Mouse (Mus musculus) hindbrain, embryonic 14.5 days (tissue): Measurements from ENCODE around the gene Smg7. TPM values are rescaled to one million over a fixed set of nuclear protein-coding genes. Genes with fewer than 3 reads are reported as not detected.

Experiments
- ATAC-seq: fragments of 200-750 bp; cut with Nextera tagmentation; 2 replicates; pipeline ENCODE4 v1.8.0; 2017; ENCODE audit warnings: moderate number of reproducible peaks, mild to moderate bottlenecking, moderate TSS enrichment, moderate library complexity; ENCODE audit not compliant: low FRiP score
- DNase-seq: peaks from one replicate; pipeline ENCODE4 v3.0.0-alpha.2; 2015; ENCODE audit warnings: low spot score
- H3K27ac ChIP-seq: fragments of 300-500 bp; sonication (generic); 2 replicates; pipeline ENCODE4 v1.5.1; 2014; ENCODE audit warnings: mild to moderate bottlenecking, moderate library complexity
- H3K27me3 ChIP-seq: fragments of 300-500 bp; sonication (generic); 2 replicates; pipeline ENCODE4 v1.6.1; 2014; ENCODE audit warnings: mild to moderate bottlenecking, low read length, mixed read lengths; ENCODE audit not compliant: control insufficient read depth, insufficient read depth
- H3K36me3 ChIP-seq: fragments of 300-500 bp; sonication (generic); replicated peaks from 2 replicates; pipeline ENCODE4 v1.6.1; 2014; ENCODE audit not compliant: control insufficient read depth, insufficient read depth
- H3K4me1 ChIP-seq: fragments of 300-500 bp; sonication (generic); replicated peaks from 2 replicates; pipeline ENCODE4 v1.6.1; 2014; ENCODE audit warnings: antibody characterized with exemption, low read length, mixed read lengths; ENCODE audit not compliant: control insufficient read depth, insufficient read depth
- H3K4me2 ChIP-seq: fragments of 300-500 bp; sonication (generic); replicated peaks from 2 replicates; pipeline ENCODE4 v1.6.1; 2014; ENCODE audit warnings: mild to moderate bottlenecking, moderate library complexity
- H3K4me3 ChIP-seq: fragments of 300-500 bp; sonication (generic); replicated peaks from 2 replicates; pipeline ENCODE4 v1.5.1; 2014; ENCODE audit warnings: mild to moderate bottlenecking, low read length
- H3K9ac ChIP-seq: fragments of 300-500 bp; sonication (generic); 2 replicates; pipeline ENCODE4 v1.6.1; 2014
- H3K9me3 ChIP-seq: fragments of 300-500 bp; sonication (generic); 2 replicates; pipeline ENCODE4 v1.6.1; 2016; ENCODE audit warnings: low read length; ENCODE audit not compliant: control insufficient read depth
- WGBS: fragments of 180-500 bp; shearing (Covaris S2); extraction: QIAGEN DNeasy Blood & Tissue Kit; methylation state at CpG from one replicate; pipeline ENCODE4 v1.1.7; 2014; 5-methylcytosine and 5-hydroxymethylcytosine counted together
- polyA plus RNA-seq: library from polyadenylated mRNA; unstranded; fragments of >200 nt; fragmentation: Nextera tagmentation; extraction: Ambion mirVana; gene quantifications from 2 replicates; pipeline ENCODE4 v1.2.1, GENCODE M21; 2014

The Smg7 gene
- polyA plus RNA-seq, 1 experiment from 2014 or later = 39.1 TPM

- H3K27ac ChIP-seq = no peak overlapping the region
- no peak overlapping the region for H3K4me2 ChIP-seq
- no peak for ATAC-seq
- H3K36me3 ChIP-seq = peaks cover 14% of the 10 kb centered on the region
- no peak for DNase-seq
- no peak overlapping the region for H3K4me3 ChIP-seq
- no peak overlapping the region for H3K9ac ChIP-seq
- 78% methylated on average over 5 of the region's 5 CpGs for WGBS
- H3K27me3 ChIP-seq = no peaks in the 10 kb centered on the region
- no peaks in the 10 kb centered on the region for H3K9me3 ChIP-seq
- H3K4me1 ChIP-seq = no peaks in the 10 kb centered on the region
Observed at GRCm38 (mm10) chr1:152831619-152832018, 70.8 kb downstream of the Smg7 start.

- DNase-seq (no peak), ATAC-seq (no peak)
- WGBS = 80% methylated on average over 8 of the region's 8 CpGs
Observed at GRCm38 (mm10) chr1:152831003-152831402, 71.4 kb downstream of the Smg7 start.

DNA sequence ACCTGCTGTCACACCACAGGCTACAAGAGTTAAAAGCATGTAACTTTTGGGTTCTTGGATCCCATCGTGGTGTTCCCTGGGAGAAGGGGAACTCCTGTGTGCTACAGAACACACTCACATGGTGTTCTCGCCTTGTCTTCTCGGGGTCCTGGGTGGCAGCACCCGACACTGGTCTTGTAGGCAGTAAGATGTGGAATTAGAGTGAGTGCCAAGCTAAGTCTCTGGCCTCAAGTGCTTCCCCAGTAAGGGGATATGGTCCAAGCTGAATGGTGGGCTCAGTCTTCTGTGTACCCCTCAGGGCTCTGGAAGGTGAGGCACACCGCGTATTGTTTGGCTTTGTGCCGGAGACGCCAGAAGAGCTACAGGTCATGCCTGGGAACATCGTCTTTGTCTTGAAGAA is 72.4 kb downstream of the Smg7 start:
- Histone ChIP-seq H3K4me1 (no peaks in the 10 kb centered on the region), H3K36me3 (no peaks in the 10 kb centered on the region), H3K4me3 (no peak overlapping the region), H3K27ac (no peak overlapping the region), H3K27me3 (no peaks in the 10 kb centered on the region), H3K9me3 (no peaks in the 10 kb centered on the region), H3K9ac (no peak overlapping the region), H3K4me2 (no peak overlapping the region)
- WGBS = 94% methylated on average over 9 of the region's 9 CpGs
- ATAC-seq (no peak), DNase-seq (no peak)

More at GRCm38 (mm10) chr1:152831003-152831402, 71.4 kb downstream of the Smg7 start:
- Histone ChIP-seq H3K27ac (no peak overlapping the region), H3K9me3 (no peaks in the 10 kb centered on the region), H3K36me3 (peaks cover 8% of the 10 kb centered on the region), H3K4me3 (no peak overlapping the region), H3K9ac (no peak overlapping the region), H3K4me2 (no peak overlapping the region), H3K27me3 (no peaks in the 10 kb centered on the region), H3K4me1 (no peaks in the 10 kb centered on the region)

GRCm38 (mm10) chr1:152828637-152829355 is 73.7 kb downstream of the Smg7 start:
- Histone ChIP-seq H3K9me3 (no peaks in the 10 kb centered on the region), H3K9ac (no peak overlapping the region), H3K27ac (no peak overlapping the region), H3K4me1 (no peaks in the 10 kb centered on the region), H3K27me3 (no peaks in the 10 kb centered on the region), H3K4me3 (no peak overlapping the region), H3K36me3 (no peaks in the 10 kb centered on the region), H3K4me2 (no peak overlapping the region)
- DNase-seq (no peak), ATAC-seq (no peak)
- 77% methylated on average over 10 of the region's 10 CpGs for WGBS

DNA sequence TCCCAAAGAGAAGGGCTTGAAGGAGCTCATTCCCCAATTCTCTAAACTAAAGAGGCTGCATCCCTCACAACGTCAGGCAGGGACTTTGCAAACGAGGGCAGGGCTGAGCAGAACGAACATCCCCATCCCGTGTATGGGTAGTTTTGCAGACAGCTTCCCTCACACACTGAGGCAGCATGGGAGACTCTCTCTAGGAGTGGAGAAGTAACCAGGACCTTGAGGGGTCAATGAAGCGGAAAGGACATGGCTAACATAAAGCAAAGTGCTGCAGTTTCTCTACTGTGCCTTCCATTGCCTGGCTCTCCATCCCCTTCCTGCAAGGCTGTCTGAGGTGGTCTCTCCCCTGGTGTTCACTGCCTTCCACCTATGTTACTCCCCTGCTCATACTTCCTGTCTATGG is 74.3 kb downstream of the Smg7 start:
- no peak for ATAC-seq
- no peak for DNase-seq
- H3K4me1 ChIP-seq = no peaks in the 10 kb centered on the region
- no peak overlapping the region for H3K4me2 ChIP-seq
- H3K4me3 ChIP-seq = no peak overlapping the region
- no peak overlapping the region for H3K9ac ChIP-seq
- H3K27ac ChIP-seq = no peak overlapping the region
- 75% methylated on average over 5 of the region's 5 CpGs for WGBS
- H3K9me3 ChIP-seq = no peaks in the 10 kb centered on the region
- H3K36me3 ChIP-seq = no peaks in the 10 kb centered on the region
- no peaks in the 10 kb centered on the region for H3K27me3 ChIP-seq

- ATAC-seq = no peak
- Histone ChIP-seq H3K36me3 (no peaks in the 10 kb centered on the region), H3K27ac (no peak overlapping the region), H3K4me3 (no peak overlapping the region), H3K27me3 (no peaks in the 10 kb centered on the region), H3K4me2 (no peak overlapping the region), H3K9me3 (no peaks in the 10 kb centered on the region), H3K9ac (no peak overlapping the region), H3K4me1 (no peaks in the 10 kb centered on the region)
- 91% methylated on average over 5 of the region's 5 CpGs for WGBS
- no peak for DNase-seq
Observed at GRCm38 (mm10) chr1:152826446-152826845, 76.0 kb downstream of the Smg7 start.

GRCm38 (mm10) chr1:152824206-152824605 is 78.2 kb downstream of the Smg7 start:
- no peak overlapping the region for H3K27ac ChIP-seq
- no peak overlapping the region for H3K4me3 ChIP-seq
- H3K9me3 ChIP-seq = no peaks in the 10 kb centered on the region
- H3K9ac ChIP-seq = no peak overlapping the region
- no peaks in the 10 kb centered on the region for H3K4me1 ChIP-seq
- H3K4me2 ChIP-seq = no peak overlapping the region
- DNase-seq (no peak), ATAC-seq (no peak)
- WGBS = 73% methylated on average over 9 of the region's 9 CpGs
- no peaks in the 10 kb centered on the region for H3K27me3 ChIP-seq
- no peaks in the 10 kb centered on the region for H3K36me3 ChIP-seq

GRCm38 (mm10) chr1:152821746-152822145 is 80.7 kb downstream of the Smg7 start:
- 92% methylated on average over 4 of the region's 4 CpGs for WGBS
- DNase-seq (no peak), ATAC-seq (no peak)
- no peak overlapping the region for H3K4me3 ChIP-seq
- H3K4me2 ChIP-seq = no peak overlapping the region
- no peak overlapping the region for H3K27ac ChIP-seq
- no peak overlapping the region for H3K9ac ChIP-seq
- peaks cover 15% of the 10 kb centered on the region for H3K4me1 ChIP-seq
- no peaks in the 10 kb centered on the region for H3K27me3 ChIP-seq
- H3K9me3 ChIP-seq = no peaks in the 10 kb centered on the region
- no peaks in the 10 kb centered on the region for H3K36me3 ChIP-seq

DNA sequence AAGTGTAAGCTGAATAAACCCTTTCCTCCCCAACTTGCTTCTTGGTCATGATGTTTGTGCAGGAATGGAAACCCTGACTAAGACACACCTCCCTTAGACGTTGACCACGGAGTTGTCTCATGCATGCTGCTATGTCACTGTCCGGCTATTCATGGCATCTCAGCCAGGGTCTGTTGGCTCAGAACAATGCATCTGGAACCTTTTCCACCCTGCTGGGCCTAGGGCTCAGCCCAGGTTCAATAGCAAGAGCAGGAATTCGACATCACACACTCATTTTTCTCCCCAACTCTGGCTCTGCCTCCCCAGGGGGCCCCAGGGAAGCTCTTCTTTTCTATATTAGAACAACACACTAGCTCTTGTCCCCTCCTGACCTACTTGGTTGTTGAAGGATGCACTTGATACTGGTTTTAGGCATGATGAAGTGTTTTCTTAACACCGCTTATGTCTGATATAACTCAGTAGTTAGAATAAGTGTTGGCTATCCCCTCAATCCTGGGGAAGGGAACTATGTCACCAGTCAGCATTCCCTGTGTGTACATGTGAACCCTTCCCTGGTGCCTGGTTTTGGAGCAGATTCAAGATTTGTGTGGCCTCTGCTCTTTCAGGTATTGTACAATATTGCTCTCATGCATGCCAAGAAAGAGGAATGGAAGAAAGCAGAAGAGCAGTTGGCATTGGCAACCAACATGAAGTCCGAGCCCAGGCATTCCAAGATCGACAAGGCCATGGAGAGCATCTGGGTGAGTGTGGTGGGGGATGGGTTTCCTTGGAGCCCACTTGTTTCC is 81.3 kb downstream of the Smg7 start:
- no peaks in the 10 kb centered on the region for H3K9me3 ChIP-seq
- no peaks in the 10 kb centered on the region for H3K36me3 ChIP-seq
- no peak overlapping the region for H3K4me2 ChIP-seq
- H3K27me3 ChIP-seq = no peaks in the 10 kb centered on the region
- H3K9ac ChIP-seq = no peak overlapping the region
- H3K27ac ChIP-seq = no peak overlapping the region
- no peak overlapping the region for H3K4me3 ChIP-seq
- ATAC-seq (no peak), DNase-seq (no peak)
- peaks cover 21% of the 10 kb centered on the region for H3K4me1 ChIP-seq
- 66% methylated on average over 7 of the region's 7 CpGs for WGBS
